Mouse (Mus musculus) kidney, embryonic 15.5 days (tissue): ENCODE measurements at regions not wholly inside any gene's neighbourhood (a gene's known extent, or its start where the extent isn't known, plus 50 kb on each side); places are given as distances from the start of the nearest gene placed in this dataset.

Source experiments
- ATAC-seq: fragments of 200-750 bp; cut with Nextera tagmentation; replicated peaks from 2 replicates; pipeline ENCODE4 v1.8.0; 2017; ENCODE audit warnings: moderate TSS enrichment; ENCODE audit not compliant: low FRiP score
- H3K27ac ChIP-seq: fragments of 300-500 bp; sonication (generic); 2 replicates; pipeline ENCODE4 v1.5.1; 2015; ENCODE audit warnings: mild to moderate bottlenecking, inconsistent platforms
- H3K27me3 ChIP-seq: fragments of 300-500 bp; sonication (generic); 2 replicates; pipeline ENCODE4 v1.6.1; 2015; ENCODE audit warnings: inconsistent platforms
- H3K36me3 ChIP-seq: fragments of 300-500 bp; sonication (generic); 2 replicates; pipeline ENCODE4 v1.6.1; 2015; ENCODE audit warnings: inconsistent platforms
- H3K4me1 ChIP-seq: fragments of 300-500 bp; sonication (generic); 2 replicates; pipeline ENCODE4 v1.6.1; 2015; ENCODE audit warnings: inconsistent platforms
- H3K4me2 ChIP-seq: fragments of 300-500 bp; sonication (generic); 2 replicates; pipeline ENCODE4 v1.6.1; 2015; ENCODE audit warnings: moderate library complexity, mild to moderate bottlenecking, inconsistent platforms
- H3K4me3 ChIP-seq: fragments of 300-500 bp; sonication (generic); replicated peaks from 2 replicates; pipeline ENCODE4 v1.5.1; 2015; ENCODE audit warnings: mild to moderate bottlenecking, inconsistent platforms
- H3K9ac ChIP-seq: fragments of 300-500 bp; sonication (generic); 2 replicates; pipeline ENCODE4 v1.6.1; 2015; ENCODE audit warnings: mild to moderate bottlenecking, inconsistent platforms
- H3K9me3 ChIP-seq: fragments of 300-500 bp; sonication (generic); replicated peaks from 2 replicates; pipeline ENCODE4 v1.6.1; 2016; ENCODE audit warnings: inconsistent platforms
- WGBS: fragments of 180-500 bp; shearing (Covaris S2); methylation state at CpG from one replicate; pipeline ENCODE4 v1.1.7; 2015; ENCODE audit warnings: mixed read lengths; 5-methylcytosine and 5-hydroxymethylcytosine counted together

GRCm38 (mm10) chr15:93189266-93189855 is 85.6 kb downstream of the Gxylt1 start:
- Histone ChIP-seq H3K27me3 (no peaks in the 10 kb centered on the region), H3K36me3 (no peaks in the 10 kb centered on the region), H3K4me3 (no peak overlapping the region), H3K27ac (no peak overlapping the region), H3K4me2 (no peak overlapping the region), H3K4me1 (no peaks in the 10 kb centered on the region), H3K9ac (no peak overlapping the region), H3K9me3 (no peaks in the 10 kb centered on the region)
- no peak for ATAC-seq
- WGBS: 91% methylated on average over 7 of the region's 7 CpGs

- Histone ChIP-seq H3K27ac (no peak overlapping the region), H3K27me3 (no peaks in the 10 kb centered on the region), H3K36me3 (no peaks in the 10 kb centered on the region), H3K4me2 (no peak overlapping the region), H3K9ac (no peak overlapping the region), H3K4me1 (no peaks in the 10 kb centered on the region), H3K9me3 (no peaks in the 10 kb centered on the region), H3K4me3 (no peak overlapping the region)
- no peak for ATAC-seq
- WGBS: 87% methylated on average over 5 of the region's 5 CpGs
These were observed 98.8 kb downstream of the Gxylt1 start for GRCm38 (mm10) chr15:93176221-93176620.

GRCm38 (mm10) chr15:93168784-93169183 is 106.2 kb downstream of the Gxylt1 start:
- Histone ChIP-seq H3K9ac (no peak overlapping the region), H3K27me3 (no peaks in the 10 kb centered on the region), H3K4me2 (no peak overlapping the region), H3K4me3 (no peak overlapping the region), H3K36me3 (no peaks in the 10 kb centered on the region), H3K27ac (no peak overlapping the region), H3K4me1 (no peaks in the 10 kb centered on the region), H3K9me3 (no peaks in the 10 kb centered on the region)
- 51% methylated on average over 3 of the region's 3 CpGs for WGBS
- ATAC-seq: peak; percentile 88

- no peak overlapping the region for H3K4me2 ChIP-seq
- peaks cover 2% of the 10 kb centered on the region; the same call in 1 of the 2 replicates for H3K4me1 ChIP-seq
- whole genome bisulfite sequencing: 92% methylated on average over 9 of the region's 9 CpGs
- no peak for ATAC-seq
- H3K36me3 ChIP-seq: no peaks in the 10 kb centered on the region
- H3K27me3 ChIP-seq: no peaks in the 10 kb centered on the region
- H3K9me3 ChIP-seq: no peaks in the 10 kb centered on the region
- no peak overlapping the region for H3K27ac ChIP-seq
- no peak overlapping the region for H3K9ac ChIP-seq
- H3K4me3 ChIP-seq: no peak overlapping the region
These were observed 107.5 kb downstream of the Gxylt1 start for GRCm38 (mm10) chr15:93167451-93167850.

- Histone ChIP-seq H3K4me3 (no peak overlapping the region), H3K4me1 (peaks cover 10% of the 10 kb centered on the region), H3K36me3 (no peaks in the 10 kb centered on the region), H3K27ac (peak overlapping the region; percentile 60), H3K27me3 (no peaks in the 10 kb centered on the region), H3K4me2 (peak overlapping the region; percentile 37), H3K9me3 (no peaks in the 10 kb centered on the region), H3K9ac (no peak overlapping the region)
- peak; percentile 80 for ATAC-seq
- 60% methylated on average over 25 of the region's 25 CpGs for WGBS
These were observed 112.8 kb downstream of the Gxylt1 start for GRCm38 (mm10) chr15:93161924-93162910.

GRCm38 (mm10) chr15:93161329-93161728 is 113.7 kb downstream of the Gxylt1 start:
- H3K4me1 ChIP-seq: peaks cover 10% of the 10 kb centered on the region
- H3K4me3 ChIP-seq: no peak overlapping the region
- H3K27ac ChIP-seq: 0 out of 2 replicates have a peak overlapping the region, but pooled peaks have one; percentile 60
- no peak overlapping the region for H3K9ac ChIP-seq
- H3K9me3 ChIP-seq: no peaks in the 10 kb centered on the region
- WGBS: 74% methylated on average over 7 of the region's 7 CpGs
- no peak overlapping the region for H3K4me2 ChIP-seq
- no peak for ATAC-seq
- H3K36me3 ChIP-seq: no peaks in the 10 kb centered on the region
- H3K27me3 ChIP-seq: no peaks in the 10 kb centered on the region

- Histone ChIP-seq H3K4me2 (no peak overlapping the region), H3K4me3 (no peak overlapping the region), H3K27me3 (no peaks in the 10 kb centered on the region), H3K4me1 (no peaks in the 10 kb centered on the region), H3K36me3 (no peaks in the 10 kb centered on the region), H3K27ac (no peak overlapping the region), H3K9me3 (no peaks in the 10 kb centered on the region), H3K9ac (no peak overlapping the region)
- 77% methylated on average over 3 of the region's 3 CpGs for WGBS
- no peak for ATAC-seq
These were observed 119.2 kb downstream of the Gxylt1 start for GRCm38 (mm10) chr15:93155756-93156155.

- Histone ChIP-seq H3K4me2 (no peak overlapping the region), H3K27me3 (no peaks in the 10 kb centered on the region), H3K4me3 (no peak overlapping the region), H3K9ac (no peak overlapping the region), H3K27ac (no peak overlapping the region), H3K36me3 (no peaks in the 10 kb centered on the region), H3K4me1 (no peaks in the 10 kb centered on the region), H3K9me3 (no peaks in the 10 kb centered on the region)
- WGBS: 56% methylated on average over 4 of the region's 4 CpGs
- no peak for ATAC-seq
These were observed 121.0 kb downstream of the Gxylt1 start for GRCm38 (mm10) chr15:93154022-93154421.

GRCm38 (mm10) chr15:93144899-93145298 is 130.1 kb downstream of the Gxylt1 start:
- H3K9ac ChIP-seq: no peak overlapping the region
- no peaks in the 10 kb centered on the region for H3K36me3 ChIP-seq
- no peak for ATAC-seq
- H3K4me3 ChIP-seq: no peak overlapping the region
- no peaks in the 10 kb centered on the region for H3K4me1 ChIP-seq
- 73% methylated on average over 9 of the region's 9 CpGs for WGBS
- H3K9me3 ChIP-seq: no peaks in the 10 kb centered on the region
- no peak overlapping the region for H3K27ac ChIP-seq
- no peaks in the 10 kb centered on the region for H3K27me3 ChIP-seq
- H3K4me2 ChIP-seq: no peak overlapping the region

GRCm38 (mm10) chr15:93144264-93144663 is 130.7 kb downstream of the Gxylt1 start:
- H3K4me2 ChIP-seq: no peak overlapping the region
- H3K9me3 ChIP-seq: no peaks in the 10 kb centered on the region
- no peaks in the 10 kb centered on the region for H3K4me1 ChIP-seq
- no peak overlapping the region for H3K4me3 ChIP-seq
- ATAC-seq: no peak
- H3K9ac ChIP-seq: no peak overlapping the region
- no peaks in the 10 kb centered on the region for H3K27me3 ChIP-seq
- H3K27ac ChIP-seq: no peak overlapping the region
- 76% methylated on average over 4 of the region's 4 CpGs for WGBS
- no peaks in the 10 kb centered on the region for H3K36me3 ChIP-seq

- 73% methylated on average over 18 of the region's 18 CpGs for WGBS
- Histone ChIP-seq H3K4me1 (no peaks in the 10 kb centered on the region), H3K9me3 (no peaks in the 10 kb centered on the region), H3K27me3 (no peaks in the 10 kb centered on the region), H3K27ac (no peak overlapping the region), H3K9ac (no peak overlapping the region), H3K4me3 (no peak overlapping the region), H3K4me2 (no peak overlapping the region), H3K36me3 (no peaks in the 10 kb centered on the region)
- no peak for ATAC-seq
These were observed 141.6 kb downstream of the Gxylt1 start for GRCm38 (mm10) chr15:93133379-93133778.

GRCm38 (mm10) chr15:93131056-93131455 is 143.9 kb downstream of the Gxylt1 start:
- Histone ChIP-seq H3K9ac (no peak overlapping the region), H3K9me3 (no peaks in the 10 kb centered on the region), H3K27me3 (no peaks in the 10 kb centered on the region), H3K4me3 (no peak overlapping the region), H3K36me3 (no peaks in the 10 kb centered on the region), H3K27ac (no peak overlapping the region), H3K4me2 (no peak overlapping the region), H3K4me1 (no peaks in the 10 kb centered on the region)
- ATAC-seq: no peak
